Mouse (Mus musculus): ENCODE measurements around the gene Ttc28. TPM values are rescaled to one million over a fixed set of nuclear protein-coding genes. Genes with fewer than 3 reads are reported as not detected.
A peak's percentile ranks its signal among the peaks of the same experiment; 100 is the strongest.

The Ttc28 gene
- polyA plus RNA-seq, 1 experiment, result 16.3 TPM

GRCm38 (mm10) chr5:110960890-110961289 is 81.3 kb downstream of the Ttc28 start:
- H3K4me1 ChIP-seq (ENCODE audit: control insufficient read depth, insufficient read depth, insufficient read length, low read length), result peaks cover 3% of the 10 kb centered on the region; the same call in 1 of the 2 replicates
- no peak overlapping the region for H3K27ac ChIP-seq (replicated peaks; ENCODE audit: low read depth, low read length)
- H3K4me3 ChIP-seq (ENCODE audit: insufficient read depth, low read depth, low read length), result no peak overlapping the region

GRCm38 (mm10) chr5:110967483-110968055 is 88.0 kb downstream of the Ttc28 start:
- no peak overlapping the region for H3K4me3 ChIP-seq (ENCODE audit: insufficient read depth, low read depth, low read length)
- H3K27ac ChIP-seq (replicated peaks; ENCODE audit: low read depth, low read length), result no peak overlapping the region
- no peaks in the 10 kb centered on the region for H3K4me1 ChIP-seq (ENCODE audit: control insufficient read depth, insufficient read depth, insufficient read length, low read length)

GRCm38 (mm10) chr5:110968566-110968965 is 89.0 kb downstream of the Ttc28 start:
- H3K4me1 ChIP-seq (ENCODE audit: control insufficient read depth, insufficient read depth, insufficient read length, low read length), result no peaks in the 10 kb centered on the region
- no peak overlapping the region for H3K4me3 ChIP-seq (ENCODE audit: insufficient read depth, low read depth, low read length)
- H3K27ac ChIP-seq (replicated peaks; ENCODE audit: low read depth, low read length), result no peak overlapping the region

- Histone ChIP-seq H3K27ac (replicated peaks; ENCODE audit: low read depth, low read length) (no peak overlapping the region), H3K4me1 (ENCODE audit: control insufficient read depth, insufficient read depth, insufficient read length, low read length) (no peaks in the 10 kb centered on the region), H3K4me3 (ENCODE audit: insufficient read depth, low read depth, low read length) (no peak overlapping the region)
Observed at GRCm38 (mm10) chr5:110970162-110970780, 90.7 kb downstream of the Ttc28 start.

- H3K4me3 ChIP-seq (ENCODE audit: insufficient read depth, low read depth, low read length), result no peak overlapping the region
Observed at GRCm38 (mm10) chr5:110976721-110977120, 97.1 kb downstream of the Ttc28 start.

GRCm38 (mm10) chr5:110977796-110978195 is 98.2 kb downstream of the Ttc28 start:
- peaks cover 6% of the 10 kb centered on the region; the same call in 1 of the 2 replicates for H3K4me1 ChIP-seq (ENCODE audit: control insufficient read depth, insufficient read depth, insufficient read length, low read length)
- H3K4me3 ChIP-seq (ENCODE audit: insufficient read depth, low read depth, low read length), result no peak overlapping the region
- H3K27ac ChIP-seq (replicated peaks; ENCODE audit: low read depth, low read length), result no peak overlapping the region

More at GRCm38 (mm10) chr5:110976721-110977120, 97.1 kb downstream of the Ttc28 start:
- H3K4me1 ChIP-seq (ENCODE audit: control insufficient read depth, insufficient read depth, insufficient read length, low read length), result peaks cover 5% of the 10 kb centered on the region; the same call in 1 of the 2 replicates
- H3K27ac ChIP-seq (replicated peaks; ENCODE audit: low read depth, low read length), result no peak overlapping the region

GRCm38 (mm10) chr5:110978461-110978860 is 98.9 kb downstream of the Ttc28 start:
- Histone ChIP-seq H3K27ac (replicated peaks; ENCODE audit: low read depth, low read length) (peak overlapping the region; percentile 64), H3K4me3 (ENCODE audit: insufficient read depth, low read depth, low read length) (peak overlapping the region; percentile 74), H3K4me1 (ENCODE audit: control insufficient read depth, insufficient read depth, insufficient read length, low read length) (peaks cover 6% of the 10 kb centered on the region; the same call in 1 of the 2 replicates)

GRCm38 (mm10) chr5:110979011-110979860 is 99.6 kb downstream of the Ttc28 start:
- Histone ChIP-seq H3K4me3 (ENCODE audit: insufficient read depth, low read depth, low read length) (peak overlapping the region; percentile 74), H3K27ac (replicated peaks; ENCODE audit: low read depth, low read length) (peak overlapping the region; percentile 64), H3K4me1 (ENCODE audit: control insufficient read depth, insufficient read depth, insufficient read length, low read length) (peaks cover 9% of the 10 kb centered on the region; the same call in 1 of the 2 replicates)

- Histone ChIP-seq H3K4me3 (ENCODE audit: insufficient read depth, low read depth, low read length) (peak overlapping the region; percentile 74), H3K27ac (replicated peaks; ENCODE audit: low read depth, low read length) (peak overlapping the region; percentile 64), H3K4me1 (ENCODE audit: control insufficient read depth, insufficient read depth, insufficient read length, low read length) (peaks cover 9% of the 10 kb centered on the region; the same call in 1 of the 2 replicates)
Observed at GRCm38 (mm10) chr5:110979861-110980346, 100.3 kb downstream of the Ttc28 start.

- Histone ChIP-seq H3K4me3 (ENCODE audit: insufficient read depth, low read depth, low read length) (peak overlapping the region; percentile 74), H3K4me1 (ENCODE audit: control insufficient read depth, insufficient read depth, insufficient read length, low read length) (peaks cover 9% of the 10 kb centered on the region; the same call in 1 of the 2 replicates), H3K27ac (replicated peaks; ENCODE audit: low read depth, low read length) (no peak overlapping the region)
Observed at GRCm38 (mm10) chr5:110980576-110980975, 101.0 kb downstream of the Ttc28 start.

GRCm38 (mm10) chr5:110982436-110982835 is 102.8 kb downstream of the Ttc28 start:
- no peak overlapping the region for H3K27ac ChIP-seq (replicated peaks; ENCODE audit: low read depth, low read length)
- peaks cover 11% of the 10 kb centered on the region for H3K4me1 ChIP-seq (ENCODE audit: control insufficient read depth, insufficient read depth, insufficient read length, low read length)
- H3K4me3 ChIP-seq (ENCODE audit: insufficient read depth, low read depth, low read length), result no peak overlapping the region

GRCm38 (mm10) chr5:110984136-110984681 is 104.6 kb downstream of the Ttc28 start:
- peaks cover 11% of the 10 kb centered on the region for H3K4me1 ChIP-seq (ENCODE audit: control insufficient read depth, insufficient read depth, insufficient read length, low read length)
- H3K4me3 ChIP-seq (ENCODE audit: insufficient read depth, low read depth, low read length), result no peak overlapping the region

GRCm38 (mm10) chr5:110996835-110997539 is 117.4 kb downstream of the Ttc28 start:
- H3K27ac ChIP-seq (replicated peaks; ENCODE audit: low read depth, low read length), result no peak overlapping the region
- no peak overlapping the region for H3K4me3 ChIP-seq (ENCODE audit: insufficient read depth, low read depth, low read length)
- H3K4me1 ChIP-seq (ENCODE audit: control insufficient read depth, insufficient read depth, insufficient read length, low read length), result peaks cover 9% of the 10 kb centered on the region; the same call in 1 of the 2 replicates

More at GRCm38 (mm10) chr5:110984136-110984681, 104.6 kb downstream of the Ttc28 start:
- no peak overlapping the region for H3K27ac ChIP-seq (replicated peaks; ENCODE audit: low read depth, low read length)

GRCm38 (mm10) chr5:110997692-110998091 is 118.1 kb downstream of the Ttc28 start:
- Histone ChIP-seq H3K4me3 (ENCODE audit: insufficient read depth, low read depth, low read length) (no peak overlapping the region), H3K4me1 (ENCODE audit: control insufficient read depth, insufficient read depth, insufficient read length, low read length) (peaks cover 9% of the 10 kb centered on the region; the same call in 1 of the 2 replicates), H3K27ac (replicated peaks; ENCODE audit: low read depth, low read length) (no peak overlapping the region)
